Mouse (Mus musculus): ENCODE results near the gene Surf4.
A peak's percentile ranks its signal among the peaks of the same experiment; 100 is the strongest.

Gene Surf4

DNA sequence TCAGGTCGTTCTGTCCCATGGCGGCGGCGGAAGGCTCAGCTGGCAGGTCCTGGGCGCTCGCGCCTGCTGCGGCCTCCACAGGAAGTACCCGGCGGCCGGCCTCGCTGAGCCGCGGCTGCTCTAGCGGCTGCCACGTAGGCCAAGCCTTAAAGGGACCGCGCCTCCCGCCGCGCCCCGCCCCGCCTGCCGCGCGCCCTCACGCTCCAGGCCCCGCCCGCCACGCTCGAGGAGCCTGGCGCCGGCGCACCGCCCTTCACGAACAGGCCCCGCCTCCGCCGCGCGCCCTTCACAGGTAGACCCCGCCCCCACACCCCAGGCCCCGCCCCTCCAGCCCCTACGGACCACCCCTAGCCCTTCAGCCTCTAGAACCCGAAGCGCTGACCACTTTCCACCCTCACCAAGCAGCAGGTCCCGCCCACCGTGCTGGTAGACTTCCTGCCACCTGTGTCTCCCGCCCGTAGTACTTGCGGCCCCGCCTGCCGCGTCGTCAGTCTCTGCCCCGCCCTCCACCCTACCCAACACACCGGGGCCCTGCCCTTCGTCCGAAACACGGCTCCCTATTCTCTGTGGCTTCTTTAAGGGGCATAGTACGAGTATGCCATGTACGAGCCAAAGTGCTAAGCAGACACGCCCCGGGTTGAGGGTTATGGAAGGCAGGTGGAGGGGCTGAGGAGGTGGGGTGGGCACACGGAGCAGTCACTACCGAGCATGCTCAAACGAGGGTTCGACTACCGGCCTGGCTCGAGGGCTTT is at the start of gene Surf4, which contains the start of gene Stkld1:
TSS of gene Surf4 (minus strand) at position 625 of the 752 bp plus-strand sequence.
TSS of gene Stkld1 (plus strand) at position 744 of the 752 bp plus-strand sequence.
- DNase-seq (ENCODE audit: low spot score), result peak; percentile 58

- DNase-seq (ENCODE audit: low spot score), result no peak
These were observed 46.6 kb upstream of the Surf4 start for GRCm38 (mm10) chr2:26980361-26980760.

DNA sequence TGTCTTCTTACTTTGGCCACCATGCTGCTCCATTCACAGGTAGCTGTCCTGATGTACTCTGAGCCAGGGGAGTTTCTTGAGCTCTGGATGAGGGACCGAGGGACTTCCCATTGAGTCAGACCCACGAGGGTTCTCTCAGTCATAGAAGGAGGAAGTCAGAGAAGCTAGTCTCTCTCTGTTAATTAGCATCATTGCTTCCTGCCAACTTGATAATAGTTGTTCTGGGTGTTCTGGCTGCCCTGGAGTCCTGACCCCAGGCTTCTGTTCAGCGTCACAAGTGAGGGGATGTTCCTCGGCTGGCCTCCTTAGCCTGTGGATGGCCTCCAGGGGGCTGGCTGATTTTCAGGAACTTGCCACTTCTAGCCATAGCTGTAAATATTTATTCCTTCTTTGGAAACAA is 40.2 kb upstream of the Surf4 start:
- DNase-seq (ENCODE audit: low spot score), result no peak

- DNase-seq (ENCODE audit: low spot score), result no peak
These were observed 39.4 kb upstream of the Surf4 start, which contains the start of gene Adamts13 for GRCm38 (mm10) chr2:26973116-26973515. Gene Adamts13 (plus strand): TSS chr2:26973416.

- no peak for DNase-seq (ENCODE audit: low spot score)
These were observed 33.5 kb upstream of the Surf4 start for GRCm38 (mm10) chr2:26967262-26967661.

- DNase-seq (ENCODE audit: low spot score), result no peak
These were observed 31.1 kb upstream of the Surf4 start for GRCm38 (mm10) chr2:26964724-26965370.

- DNase-seq (ENCODE audit: low spot score), result peak; percentile 87
These were observed 30.4 kb upstream of the Surf4 start, which contains the start of gene Rexo4 for GRCm38 (mm10) chr2:26963923-26964723. Gene Rexo4 (minus strand): TSS chr2:26964386.

DNA sequence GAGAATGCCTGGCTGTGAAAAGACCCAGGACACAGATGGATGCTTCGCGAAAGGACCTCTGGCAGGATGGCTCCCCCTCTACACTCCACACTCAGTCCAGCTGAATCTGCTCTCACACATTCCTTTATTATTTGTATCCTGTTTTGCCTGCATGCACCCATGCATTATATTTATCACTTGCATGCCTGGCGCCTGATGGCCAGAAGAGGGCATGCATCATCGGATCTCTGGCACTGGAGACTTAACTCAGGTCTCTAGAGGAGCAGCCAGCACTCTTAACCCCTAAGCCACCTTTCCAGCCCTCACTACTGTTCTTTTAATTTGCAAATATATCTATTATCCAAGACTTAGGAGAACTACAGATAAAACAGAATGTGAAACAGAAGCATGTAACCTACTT is 27.0 kb upstream of the Surf4 start:
- DNase-seq (ENCODE audit: low spot score), result no peak

DNA sequence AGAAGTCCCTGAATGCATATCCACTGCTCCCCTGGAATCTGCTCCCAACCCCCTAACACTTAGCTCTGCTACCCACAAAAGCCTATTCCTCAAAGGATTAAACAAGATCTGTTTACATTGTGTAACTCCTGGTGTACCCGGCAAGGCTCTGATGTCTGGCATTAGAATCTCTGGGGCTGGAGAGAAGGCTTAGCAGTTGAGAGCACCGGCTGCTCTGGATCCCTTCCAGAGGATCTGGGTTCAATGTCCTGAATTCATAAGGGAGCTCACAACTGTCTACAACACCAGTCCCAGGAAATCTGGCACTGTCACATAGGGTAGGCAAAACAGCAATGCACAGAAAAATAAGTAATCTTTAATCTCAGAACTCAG is 23.7 kb upstream of the Surf4 start:
- no peak for DNase-seq (ENCODE audit: low spot score)

- no peak for DNase-seq (ENCODE audit: low spot score)
These were observed 23.2 kb upstream of the Surf4 start for GRCm38 (mm10) chr2:26956811-26957487.

DNA sequence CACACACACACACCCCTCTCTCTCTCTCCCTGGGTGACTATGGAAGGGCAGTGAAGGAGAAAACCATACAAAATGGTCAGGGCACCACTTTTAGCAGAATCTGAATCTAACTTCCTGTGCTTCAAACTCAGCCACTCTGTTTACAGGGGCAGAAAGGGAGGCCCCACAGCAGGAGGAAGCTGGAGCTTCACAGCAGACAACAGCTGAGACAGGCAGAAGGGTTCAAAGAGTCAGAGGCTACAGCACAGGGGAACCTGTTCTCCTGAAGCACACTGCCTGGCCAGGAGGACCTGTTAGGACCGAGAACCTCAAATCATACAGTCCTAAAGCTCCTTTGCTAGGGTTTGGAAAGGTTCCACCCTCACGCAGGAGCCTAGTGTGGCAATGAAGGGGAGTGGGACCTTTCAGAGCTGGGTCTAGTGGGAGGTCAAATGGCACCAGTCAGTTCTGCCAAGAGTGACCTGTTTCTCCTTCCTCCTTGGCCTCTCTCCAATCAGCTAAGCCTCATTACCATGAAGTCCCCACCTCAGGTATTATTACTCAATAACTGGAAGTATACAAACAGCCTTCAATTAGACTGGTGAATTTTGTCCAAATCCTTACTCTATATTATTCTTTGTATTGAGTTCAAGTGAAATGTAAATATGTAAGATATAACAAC is 21.1 kb upstream of the Surf4 start:
- no peak for DNase-seq (ENCODE audit: low spot score)

GRCm38 (mm10) chr2:26952866-26953265 is 19.1 kb upstream of the Surf4 start:
- no peak for DNase-seq (ENCODE audit: low spot score)

DNA sequence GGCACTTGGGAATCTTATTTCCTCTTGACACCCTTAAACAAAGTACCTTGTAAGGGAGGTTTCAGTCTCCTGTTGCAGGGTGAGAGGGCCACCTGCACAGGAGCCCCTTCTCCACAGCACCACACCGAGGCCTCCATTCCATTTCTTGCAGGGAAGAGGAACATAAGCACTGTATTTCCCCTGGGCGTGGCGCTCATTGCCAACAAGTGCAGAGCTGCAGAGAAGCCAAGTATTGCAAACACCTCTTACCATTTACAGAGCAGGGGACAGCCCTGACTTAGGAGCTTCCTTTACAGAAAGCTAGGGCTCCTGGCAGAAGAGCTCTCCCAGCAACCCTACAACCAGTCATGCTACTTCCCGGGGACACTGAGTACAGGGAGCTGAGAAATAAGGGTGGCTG is 18.5 kb upstream of the Surf4 start:
- DNase-seq (ENCODE audit: low spot score), result no peak

DNA sequence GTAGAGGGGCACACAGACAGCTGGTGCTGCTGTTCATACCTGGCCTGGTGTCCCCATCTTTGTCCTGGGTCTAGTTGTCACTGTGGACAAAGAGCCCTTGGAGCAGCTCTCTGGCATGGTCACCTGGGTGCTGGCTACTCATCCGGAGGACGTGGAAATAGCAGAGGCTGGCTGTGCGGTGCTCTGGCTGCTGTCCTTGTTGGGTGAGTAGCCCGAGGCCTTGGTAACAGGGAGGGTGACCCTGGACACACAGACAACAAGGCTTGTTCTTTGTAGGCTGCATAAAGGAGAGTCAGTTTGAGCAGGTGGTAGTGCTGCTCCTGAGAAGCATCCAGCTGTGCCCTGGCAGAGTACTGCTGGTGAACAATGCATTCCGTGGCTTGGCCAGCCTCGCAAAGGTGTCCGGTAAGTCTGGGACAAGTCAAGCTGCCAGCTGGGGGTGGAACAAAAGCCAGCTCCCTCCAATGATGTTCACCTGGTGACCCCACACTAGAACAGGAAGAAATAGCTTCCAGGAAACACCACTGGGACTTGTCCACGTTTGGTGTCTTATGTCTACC is 17.7 kb upstream of the Surf4 start:
- no peak for DNase-seq (ENCODE audit: low spot score)

DNA sequence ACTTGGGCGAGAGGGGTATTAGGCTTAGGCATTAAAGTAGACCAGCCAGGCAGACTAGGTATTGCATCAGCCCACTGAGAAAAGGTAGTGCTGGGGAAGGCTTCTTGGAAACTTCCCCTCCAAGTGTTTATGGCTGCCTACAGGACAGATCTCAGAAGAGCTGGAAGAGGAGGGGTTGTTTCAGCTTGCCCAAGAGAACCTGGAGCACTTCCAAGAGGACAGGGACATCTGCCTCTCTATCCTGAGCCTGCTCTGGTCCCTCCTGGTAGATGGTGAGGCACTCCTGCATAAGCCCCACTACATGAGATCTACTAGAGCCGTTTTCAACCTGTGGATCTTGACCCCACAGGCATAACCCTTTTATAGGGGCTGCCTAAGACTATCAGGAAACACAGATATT is 16.7 kb upstream of the Surf4 start:
- no peak for DNase-seq (ENCODE audit: low spot score)

- DNase-seq (ENCODE audit: low spot score), result no peak
These were observed 9.5 kb upstream of the Surf4 start for GRCm38 (mm10) chr2:26943253-26943652.

- DNase-seq (ENCODE audit: low spot score), result no peak
These were observed 7.8 kb upstream of the Surf4 start for GRCm38 (mm10) chr2:26941539-26941938.

DNA sequence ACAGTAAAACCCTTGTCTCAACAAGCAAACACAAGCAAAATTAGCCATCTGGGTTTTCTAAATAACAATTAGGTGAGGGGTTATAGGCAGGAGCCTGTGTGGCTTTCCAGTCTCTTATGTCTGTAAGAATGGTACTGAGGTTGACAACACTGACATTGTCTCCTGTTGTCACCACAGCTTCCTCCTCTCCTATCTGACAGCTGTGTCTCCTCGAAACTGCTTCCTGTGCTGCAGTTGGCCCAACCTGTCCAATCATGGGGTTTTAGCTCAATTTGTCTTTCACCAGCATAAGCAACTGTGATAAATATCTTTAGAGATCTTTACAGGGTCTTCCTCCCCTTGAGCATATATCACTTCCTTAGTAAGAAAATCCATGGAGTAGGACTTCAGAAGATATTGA is 2.7 kb upstream of the Surf4 start:
- DNase-seq (ENCODE audit: low spot score), result no peak

- no peak for DNase-seq (ENCODE audit: low spot score)
These were observed 1.6 kb upstream of the Surf4 start for GRCm38 (mm10) chr2:26935286-26935685.

DNA sequence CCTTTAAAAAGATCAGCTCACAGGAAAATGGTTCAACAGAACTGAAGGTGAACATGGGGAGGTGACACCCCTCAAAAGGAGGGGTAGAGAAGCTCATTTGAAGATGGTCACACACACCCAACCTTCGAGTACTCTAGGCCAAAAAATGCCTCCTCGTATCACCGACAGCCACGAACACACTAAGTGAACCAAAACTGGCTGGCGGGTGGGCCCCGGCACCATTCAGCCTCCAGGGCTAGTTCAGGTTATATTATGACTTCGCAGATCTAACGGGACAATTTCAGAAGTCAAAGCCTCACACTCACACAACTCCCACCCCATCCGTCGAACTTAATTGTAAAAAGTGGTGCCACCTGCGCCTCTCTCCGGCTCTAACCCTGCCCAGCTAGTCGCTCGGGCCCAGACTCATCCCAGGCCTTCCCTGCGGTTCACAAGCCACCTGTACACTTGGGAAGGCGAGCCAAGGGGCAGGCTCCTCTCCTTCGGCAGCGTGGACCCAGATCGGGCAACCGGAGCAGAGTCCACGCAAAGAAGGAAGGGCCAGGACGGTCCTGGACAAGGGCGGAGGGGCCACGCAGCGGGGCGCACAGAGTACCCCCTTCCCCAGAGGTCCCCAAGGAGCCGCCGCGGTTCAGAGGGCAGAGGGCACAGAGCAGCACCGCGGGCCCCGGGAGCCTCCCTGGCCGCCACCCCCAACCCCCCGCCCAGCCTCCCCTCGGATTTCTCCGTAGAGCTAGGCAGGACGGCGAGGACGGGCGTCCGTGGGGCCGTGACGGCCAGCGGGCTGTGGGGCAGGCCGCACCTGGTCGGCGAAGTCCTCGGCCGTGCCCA is 1.0 kb downstream of the Surf4 start:
- no peak for DNase-seq (ENCODE audit: low spot score)
